Mouse (Mus musculus) megakaryocyte, embryonic 14.5 days (primary cell): ENCODE results near the gene St6galnac3.

Experiments
- FLI1 ChIP-seq: IDR thresholded peaks from 2 replicates; pipeline ENCODE4 v1.6.1; 2012; ENCODE audit warnings: low read length, inconsistent platforms, mixed read lengths
- GATA1 ChIP-seq: IDR thresholded peaks from 3 replicates; pipeline ENCODE4 v1.6.1; 2012; ENCODE audit warnings: mixed read lengths, low read length, inconsistent platforms, borderline replicate concordance

DNA sequence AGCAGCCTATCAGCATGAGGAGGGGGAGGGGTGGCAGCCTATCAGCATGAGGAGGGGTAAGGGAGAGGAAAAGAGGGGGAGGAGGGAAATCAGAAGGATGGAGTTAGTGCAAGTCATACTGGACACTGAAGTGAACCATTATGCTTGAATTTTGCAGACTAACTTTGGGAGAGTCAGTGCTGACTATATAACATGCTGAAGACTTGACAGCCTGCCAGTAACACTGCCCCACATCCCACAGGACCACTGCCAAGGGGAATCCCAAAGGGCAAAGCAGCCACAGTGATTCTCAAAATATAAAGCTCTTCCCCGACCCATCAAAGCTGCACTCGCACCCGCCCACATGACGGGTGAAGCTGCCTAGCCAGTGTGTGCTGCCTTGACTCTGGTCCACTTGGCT, 157.5 kb downstream of the St6galnac3 start:
- TF ChIP-seq GATA1, result no peak
- no peak for TF ChIP-seq FLI1
